Mouse (Mus musculus): ENCODE measurements at regions not wholly inside any gene's neighbourhood (a gene's known extent, or its start where the extent isn't known, plus 50 kb on each side); places are given as distances from the start of the nearest gene placed in this dataset.

DNA sequence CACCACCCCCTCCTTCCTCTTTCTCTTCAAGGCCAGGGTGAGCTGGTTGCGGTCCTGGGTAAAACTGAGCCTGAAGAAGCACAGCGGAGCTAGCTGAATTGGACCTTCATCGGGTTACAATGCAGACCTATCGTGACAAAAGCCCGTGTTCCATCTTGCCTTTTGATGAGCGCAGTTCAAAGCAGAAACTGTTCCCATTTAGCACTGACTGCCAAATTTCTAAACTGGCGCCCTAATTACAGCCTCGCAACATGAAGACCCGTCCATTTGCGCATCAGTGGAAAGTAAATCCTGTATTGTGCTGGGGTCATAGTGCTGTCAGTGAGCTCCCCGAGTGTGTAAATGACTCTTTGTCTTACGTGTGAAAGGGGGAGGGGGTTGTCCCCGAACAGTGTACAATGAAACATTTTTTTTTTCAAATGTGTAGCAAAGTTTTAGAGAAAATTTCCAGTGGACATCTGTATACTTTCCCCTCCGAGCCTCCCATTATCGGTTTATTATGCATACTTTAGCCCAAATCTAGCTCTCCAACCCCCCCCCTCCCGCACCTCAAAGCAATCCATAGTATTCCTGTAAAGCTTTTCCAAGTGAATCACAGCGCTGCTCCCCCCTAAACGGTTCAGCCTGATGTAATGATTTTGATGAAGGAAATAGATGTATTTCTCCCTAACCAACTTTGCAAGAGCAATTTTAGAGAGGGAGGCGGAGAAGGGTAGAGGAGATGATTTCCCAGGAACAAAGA lies 877.4 kb downstream of the Epha4 start:
- TF ChIP-seq CTCF (IDR thresholded peaks at IDR 0.05; ENCODE audit: insufficient read depth, low read depth, low read length) (no peak), POLR2A (IDR thresholded peaks at IDR 0.05; ENCODE audit: insufficient read depth, low read depth, low read length) (no peak)

Measured in olfactory bulb, adult 2 months (tissue).